Mouse (Mus musculus) forebrain, embryonic 14.5 days (tissue): ENCODE results near the gene Kcnk2. TPM values are rescaled to one million over a fixed set of nuclear protein-coding genes. Genes with fewer than 3 reads are reported as not detected.

Experiments used
- microRNA-seq: library from miRNA; unstranded; fragments of <30 nt; microRNA quantifications from one replicate; pipeline ENCODE4, GENCODE M21; 2016
- polyA plus RNA-seq: library from polyadenylated mRNA; unstranded; fragments of >200 nt; fragmentation: Nextera tagmentation; extraction: Ambion mirVana; gene quantifications from 2 replicates; pipeline ENCODE4 v1.2.1, GENCODE M21; 2014

The Kcnk2 gene
- polyA plus RNA-seq, 1 experiment from 2014 or later: 20.5 TPM

Small RNAs within 50 kb of the gene (microRNA-seq; reads per million reads assigned to microRNA genes)
- not detected for gene Gm24092
